Comparison of ENCODE assay signal across 9 mouse cellular contexts in genomic region chr1:20513364-20514084, GRCm38 (mm10).
DNase-seq lines count a peak whose midpoint lies in the region; ATAC-seq and TF ChIP-seq lines count a peak whose summit lies in the region.
"Had no signal": no experiment of that assay in that cellular context is flagged by ENCODE, and none has a peak within 500 bp of the region (broad histone marks: within the 10 kb centered on the region; RNA-seq: fewer than 3 reads in every experiment).

No protein-coding gene starts in this region.

- 65% methylated on average over 7 of the region's 7 CpGs for WGBS in liver, postnatal 0 days (ENCODE audit: insufficient replicate concordance)
- WGBS in hindbrain, postnatal 0 days = 65% methylated on average over 7 of the region's 7 CpGs

- ATAC-seq in liver, postnatal 0 days = no peak
- peak; percentile 70 for ATAC-seq in hindbrain, postnatal 0 days
- ATAC-seq in monocyte, adult 5-6 weeks (replicated peaks; ENCODE audit: insufficient number of reproducible peaks, low FRiP score, low TSS enrichment, poor library complexity, severe bottlenecking) = no peak

- H3K4me1 ChIP-seq in liver, postnatal 0 days (ENCODE audit: insufficient read depth) = no peaks in the 10 kb centered on the region
- H3K4me1 ChIP-seq in hindbrain, postnatal 0 days (ENCODE audit: insufficient read depth, low read length) = no peaks in the 10 kb centered on the region
- H3K4me1 ChIP-seq: neural tube, embryonic 13.5 days had no signal

- DNase-seq in liver, postnatal 0 days = peak; percentile 35
- no peak for DNase-seq in liver
- DNase-seq in adrenal gland, postnatal 14 days = peak; percentile 45
- peak; percentile 53 for DNase-seq in embryo, embryonic 11 days
- peak; percentile 68 for DNase-seq in hindbrain, postnatal 0 days (ENCODE audit: low spot score)
- peak; percentile 44 for DNase-seq in left cerebral cortex, postnatal 4 days
- peak; percentile 33 for DNase-seq in retina, adult 2 months (ENCODE audit: low read depth, low spot score)

- H3K4me3 ChIP-seq in liver, postnatal 0 days (ENCODE audit: low read depth, low read length) = no peak overlapping the region
- H3K4me3 ChIP-seq in hindbrain, postnatal 0 days (ENCODE audit: low read length) = no peak overlapping the region
- H3K4me3 ChIP-seq: neural tube, embryonic 13.5 days had no signal

- TF ChIP-seq CTCF in liver, postnatal 0 days (IDR thresholded peaks at IDR 0.05; ENCODE audit: low read depth) = peak; percentile 75
- TF ChIP-seq CTCF in hindbrain, postnatal 0 days (IDR thresholded peaks at IDR 0.05; ENCODE audit: low read depth) = peak; percentile 81

- H3K36me3 ChIP-seq in liver, postnatal 0 days (replicated peaks; ENCODE audit: insufficient read depth, low read length) = no peaks in the 10 kb centered on the region
- H3K36me3 ChIP-seq in hindbrain, postnatal 0 days (ENCODE audit: insufficient read depth, low read length) = no peaks in the 10 kb centered on the region
- H3K36me3 ChIP-seq: neural tube, embryonic 13.5 days had no signal

- TF ChIP-seq EP300 in liver, postnatal 0 days (IDR thresholded peaks at IDR 0.05; ENCODE audit: low read depth) = no peak

- intact Hi-C loops in left cerebral cortex, postnatal 4 days (cut with DNase I) = loop anchor here (5.0 kb wide), 2 partner anchors 201 to 1306 kb away; partner anchors contain the start of gene Tfap2b

- no peak overlapping the region for H3K9ac ChIP-seq in liver, postnatal 0 days (replicated peaks)
- H3K9ac ChIP-seq in hindbrain, postnatal 0 days (replicated peaks; ENCODE audit: low read length) = no peak overlapping the region
- H3K9ac ChIP-seq: neural tube, embryonic 13.5 days had no signal

- H3K9me3 ChIP-seq in liver, postnatal 0 days (ENCODE audit: low read length) = no peaks in the 10 kb centered on the region
- H3K9me3 ChIP-seq in hindbrain, postnatal 0 days (ENCODE audit: low read length) = no peaks in the 10 kb centered on the region
- H3K9me3 ChIP-seq: neural tube, embryonic 13.5 days had no signal

- H3K4me2 ChIP-seq in liver, postnatal 0 days (ENCODE audit: low read depth, low read length) = no peak overlapping the region
- no peak overlapping the region for H3K4me2 ChIP-seq in hindbrain, postnatal 0 days (ENCODE audit: low read depth, low read length)
- H3K4me2 ChIP-seq: neural tube, embryonic 13.5 days had no signal

- no peaks in the 10 kb centered on the region for H3K27me3 ChIP-seq in liver, postnatal 0 days (ENCODE audit: insufficient read depth, low read length)
- H3K27me3 ChIP-seq in hindbrain, postnatal 0 days (ENCODE audit: insufficient read depth, low read length) = no peaks in the 10 kb centered on the region
- H3K27me3 ChIP-seq: neural tube, embryonic 13.5 days had no signal

- no peak overlapping the region for H3K27ac ChIP-seq in liver, postnatal 0 days (ENCODE audit: low read depth)
- no peak overlapping the region for H3K27ac ChIP-seq in hindbrain, postnatal 0 days
- H3K27ac ChIP-seq: neural tube, embryonic 13.5 days had no signal
